Mouse (Mus musculus): Measurements from ENCODE around the gene Lig1.

The Lig1 gene

DNA sequence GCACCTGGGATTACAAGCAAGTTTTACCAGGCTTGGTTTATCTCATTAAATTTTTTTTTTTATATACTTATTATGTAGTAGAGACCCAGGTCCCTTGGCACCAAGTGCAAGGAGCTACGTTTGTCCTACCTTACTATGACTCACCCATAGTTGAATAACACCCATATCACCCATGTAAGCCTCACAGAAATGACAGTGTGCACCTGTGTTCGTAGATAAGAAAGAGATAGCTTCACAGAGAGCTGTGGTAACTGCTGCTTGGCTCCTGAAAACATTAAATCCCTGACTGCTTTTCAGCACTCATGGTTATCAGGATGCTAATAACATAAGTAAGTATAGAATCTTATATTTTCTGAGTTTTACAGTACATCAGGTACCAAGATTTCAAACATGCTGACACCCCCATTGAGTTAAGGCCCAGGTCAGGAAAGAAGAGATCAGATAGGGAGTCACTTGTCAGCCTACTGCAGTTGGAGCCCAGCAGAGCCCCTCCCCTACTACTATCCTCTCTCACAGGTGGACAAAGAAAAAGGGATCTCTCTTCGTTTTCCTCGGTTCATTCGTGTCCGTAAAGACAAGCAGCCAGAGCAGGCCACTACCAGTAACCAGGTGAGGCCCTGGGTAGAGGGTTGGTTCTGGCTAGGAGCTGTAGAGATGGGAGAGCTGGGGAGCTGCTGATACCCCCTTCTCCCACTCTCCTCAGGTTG, 33.6 kb downstream of the Lig1 start:
- CTCF ChIA-PET = no interaction called here

DNA sequence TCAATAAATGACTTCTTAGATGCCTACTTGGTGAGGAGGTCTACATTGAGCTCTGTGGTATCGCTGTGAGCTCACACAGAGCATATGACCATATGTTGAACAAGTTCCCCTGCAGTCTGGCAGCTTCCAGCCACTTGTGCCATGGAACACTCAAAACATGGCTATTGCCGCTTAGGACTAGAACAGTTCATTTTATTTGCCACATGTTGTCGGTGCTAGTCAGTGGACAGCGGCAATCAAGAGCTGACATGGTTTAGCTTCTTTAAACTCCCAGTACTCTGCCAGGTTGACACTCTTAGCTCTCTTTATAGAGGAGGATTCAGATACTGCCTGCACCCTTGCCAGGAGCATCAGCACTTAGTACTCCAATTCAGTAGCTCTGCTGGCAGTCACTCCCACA, 34.3 kb downstream of the Lig1 start:
- CTCF ChIA-PET = no interaction called here

DNA sequence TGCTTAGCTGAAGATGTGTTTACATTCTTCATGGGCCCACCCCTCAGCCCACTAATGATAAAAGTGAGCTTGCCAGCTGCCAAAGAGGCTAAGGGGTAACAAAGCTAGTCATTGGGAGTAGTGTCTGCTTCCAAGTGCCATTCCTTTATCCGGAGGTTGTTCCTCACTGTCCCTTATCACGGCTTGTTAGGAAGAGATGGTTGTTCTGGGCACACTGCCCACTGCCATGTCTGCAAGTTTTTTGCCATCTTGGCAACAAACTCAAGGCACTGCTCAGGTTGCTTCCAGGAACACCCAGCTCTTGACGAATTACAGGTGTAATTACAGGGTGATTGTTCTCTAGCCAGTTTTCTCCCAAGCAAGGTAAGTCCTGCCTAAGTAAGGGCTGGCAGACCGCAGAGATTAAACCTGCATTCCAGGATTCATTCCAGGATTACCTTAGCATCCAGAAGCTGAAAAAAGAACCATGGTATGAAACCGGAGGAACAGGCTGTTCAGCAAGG, 37.1 kb downstream of the Lig1 start:
- CTCF ChIA-PET = no interaction called here

DNA sequence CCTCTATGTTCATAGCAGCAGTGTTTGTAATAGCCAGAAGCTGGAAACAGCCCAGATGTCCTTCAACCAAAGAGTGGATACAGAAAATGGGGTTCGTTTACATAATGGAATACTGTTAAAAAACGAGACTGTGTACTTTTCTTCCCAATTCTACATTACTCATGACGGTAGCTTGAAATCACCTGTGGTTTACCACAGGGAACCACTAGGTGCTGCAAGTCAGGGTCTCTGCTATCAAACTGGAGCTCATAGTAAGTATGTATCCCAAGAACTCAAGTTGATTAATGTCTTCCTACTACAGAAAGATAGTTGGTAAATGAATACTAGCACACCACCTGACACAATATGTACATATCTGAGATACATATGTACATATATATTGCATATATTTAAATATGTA, 44.3 kb downstream of the Lig1 start:
- CTCF ChIA-PET = no interaction called here

DNA sequence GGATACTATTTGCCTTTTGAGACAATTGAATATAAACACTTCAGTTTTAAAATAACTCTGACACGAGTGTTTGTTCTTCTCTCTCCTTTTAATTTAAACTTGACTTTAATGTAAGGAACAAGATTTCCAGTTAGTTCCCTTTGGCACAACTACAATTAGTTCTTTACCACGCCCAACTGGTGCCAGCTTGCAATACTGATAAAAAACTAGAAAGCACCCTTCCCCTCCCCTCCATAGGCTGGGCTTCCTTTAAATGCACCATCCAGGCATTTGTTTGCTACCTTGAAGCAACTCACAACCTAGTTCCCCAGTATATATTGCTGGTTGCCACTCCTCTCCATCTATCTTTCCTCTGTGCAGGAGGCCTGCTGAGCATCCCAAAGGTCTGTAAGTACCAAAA, 47.2 kb downstream of the Lig1 start, which contains the start of gene Pla2g4c:
TSS of gene Pla2g4c (plus strand) at position 340 of the 400 bp plus-strand sequence.
- CTCF ChIA-PET = no interaction called here

DNA sequence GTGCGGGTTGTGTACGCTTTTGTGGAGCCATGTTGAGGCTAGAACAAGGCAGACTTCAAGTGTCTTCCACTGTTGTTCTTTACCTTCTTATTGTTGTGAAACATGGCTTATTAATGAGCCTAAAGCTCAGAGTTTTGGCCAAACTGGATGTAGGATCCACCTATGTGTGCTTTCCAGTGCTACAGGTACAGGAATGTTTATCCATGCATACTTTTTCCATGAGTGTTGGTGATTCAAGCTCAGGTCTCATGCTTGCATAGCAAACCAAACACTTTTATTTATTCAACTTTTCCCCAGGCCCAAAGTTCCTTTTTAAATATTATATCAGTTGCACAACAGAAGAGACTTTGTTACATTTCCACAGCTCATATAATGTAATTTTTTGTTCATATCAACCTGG, 53.5 kb downstream of the Lig1 start:
- CTCF ChIA-PET = no interaction called here

DNA sequence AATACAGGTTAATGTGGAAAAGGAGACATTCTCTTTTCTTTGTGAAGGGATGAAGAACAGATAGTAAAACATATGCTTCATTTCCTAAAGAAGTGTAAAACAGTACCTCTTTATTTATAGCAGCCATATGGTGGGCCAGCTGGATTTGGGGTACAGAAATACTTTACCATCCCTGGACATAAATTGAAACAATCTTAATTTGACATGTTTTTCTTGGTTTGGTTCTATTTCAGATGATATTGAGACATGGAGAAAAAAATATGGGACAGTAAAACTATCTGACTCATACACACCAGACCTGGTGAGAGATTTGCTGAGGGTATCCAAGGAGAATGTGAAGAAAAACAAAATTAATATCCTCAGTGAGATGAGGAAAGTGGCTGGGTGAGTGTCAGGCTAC, 78.9 kb downstream of the Lig1 start:
- CTCF ChIA-PET = no interaction called here

All from spleen, embryonic (tissue).